Mouse (Mus musculus) heart, postnatal 0 days (tissue): ENCODE measurements around the gene Rab5c.

ENCODE experiments used
- CTCF ChIP-seq: IDR thresholded peaks from 2 replicates; pipeline ENCODE4 v1.5.1; 2016; ENCODE audit warnings: antibody characterized with exemption, control low read depth, low read depth
- EP300 ChIP-seq: IDR thresholded peaks from 2 replicates; pipeline ENCODE4 v1.6.1; 2016; ENCODE audit warnings: antibody characterized with exemption, low read depth

GRCm38 (mm10) chr11:100747114-100747513, 9.1 kb upstream of the Rab5c start:
- no peak for TF ChIP-seq EP300
- TF ChIP-seq CTCF: no peak
